Mouse (Mus musculus) kidney, embryonic 14.5 days (tissue): ENCODE measurements around the gene Ryr3. TPM values are rescaled to one million over a fixed set of nuclear protein-coding genes. Genes with fewer than 3 reads are reported as not detected.

ENCODE experiments used
- ATAC-seq: fragments of 200-750 bp; cut with Nextera tagmentation; 2 replicates; pipeline ENCODE4 v1.8.0; 2017; ENCODE audit warnings: moderate number of reproducible peaks, mild to moderate bottlenecking, moderate TSS enrichment, moderate library complexity; ENCODE audit not compliant: low FRiP score, low TSS enrichment
- H3K27ac ChIP-seq: fragments of 300-500 bp; sonication (generic); 2 replicates; pipeline ENCODE4 v1.5.1; 2014; ENCODE audit warnings: low read depth, mild to moderate bottlenecking, low read length, moderate library complexity, mixed read lengths
- H3K27me3 ChIP-seq: fragments of 300-500 bp; sonication (generic); 2 replicates; pipeline ENCODE4 v1.6.1; 2014; ENCODE audit warnings: mild to moderate bottlenecking, low read length; ENCODE audit not compliant: control insufficient read depth, insufficient read depth
- H3K36me3 ChIP-seq: fragments of 300-500 bp; sonication (generic); 2 replicates; pipeline ENCODE4 v1.6.1; 2014; ENCODE audit warnings: low read length, mixed read lengths; ENCODE audit not compliant: control insufficient read depth, insufficient read depth
- H3K4me1 ChIP-seq: fragments of 300-500 bp; sonication (generic); 2 replicates; pipeline ENCODE4 v1.6.1; 2014; ENCODE audit warnings: low read length, mixed read lengths; ENCODE audit not compliant: control insufficient read depth, insufficient read depth
- H3K4me2 ChIP-seq: fragments of 300-500 bp; sonication (generic); replicated peaks from 2 replicates; pipeline ENCODE4 v1.6.1; 2014; ENCODE audit warnings: low read depth, mild to moderate bottlenecking, low read length
- H3K4me3 ChIP-seq: fragments of 300-500 bp; sonication (generic); 2 replicates; pipeline ENCODE4 v1.5.1; 2014; ENCODE audit warnings: mild to moderate bottlenecking, low read length
- H3K9ac ChIP-seq: fragments of 300-500 bp; sonication (generic); 2 replicates; pipeline ENCODE4 v1.6.1; 2014; ENCODE audit warnings: low read depth, mild to moderate bottlenecking, low read length, moderate library complexity
- H3K9me3 ChIP-seq: fragments of 300-500 bp; sonication (generic); 2 replicates; pipeline ENCODE4 v1.6.1; 2016; ENCODE audit warnings: low read length; ENCODE audit not compliant: control insufficient read depth
- WGBS: fragments of 180-500 bp; shearing (Covaris S2); extraction: QIAGEN DNeasy Blood & Tissue Kit; methylation state at CpG from one replicate; pipeline ENCODE4 v1.1.7; 2014; 5-methylcytosine and 5-hydroxymethylcytosine counted together
- polyA plus RNA-seq: library from polyadenylated mRNA; unstranded; fragments of >200 nt; fragmentation: Nextera tagmentation; extraction: Ambion mirVana; gene quantifications from 2 replicates; pipeline ENCODE4 v1.2.1, GENCODE M21; 2014

The Ryr3 gene
- polyA plus RNA-seq, 1 experiment from 2014 or later, result 1.0 TPM

- H3K4me1 ChIP-seq, result no peaks in the 10 kb centered on the region
- no peaks in the 10 kb centered on the region for H3K9me3 ChIP-seq
- no peak overlapping the region for H3K9ac ChIP-seq
- H3K4me3 ChIP-seq, result no peak overlapping the region
- H3K27me3 ChIP-seq, result no peaks in the 10 kb centered on the region
- 73% methylated on average over 3 of the region's 3 CpGs for WGBS
- ATAC-seq, result no peak
- no peak overlapping the region for H3K27ac ChIP-seq
- H3K4me2 ChIP-seq, result no peak overlapping the region
- no peaks in the 10 kb centered on the region for H3K36me3 ChIP-seq
Measured at GRCm38 (mm10) chr2:112653836-112654235, 563.1 kb downstream of the Ryr3 start.

GRCm38 (mm10) chr2:112637206-112637605 lies 579.7 kb downstream of the Ryr3 start:
- WGBS, result 92% methylated on average over 5 of the region's 5 CpGs
- H3K27ac ChIP-seq, result no peak overlapping the region
- no peaks in the 10 kb centered on the region for H3K36me3 ChIP-seq
- H3K4me1 ChIP-seq, result no peaks in the 10 kb centered on the region
- H3K4me3 ChIP-seq, result no peak overlapping the region
- H3K9me3 ChIP-seq, result no peaks in the 10 kb centered on the region
- no peak overlapping the region for H3K9ac ChIP-seq
- ATAC-seq, result no peak
- no peak overlapping the region for H3K4me2 ChIP-seq
- H3K27me3 ChIP-seq, result no peaks in the 10 kb centered on the region

GRCm38 (mm10) chr2:112632536-112632935 lies 584.4 kb downstream of the Ryr3 start:
- H3K27me3 ChIP-seq, result no peaks in the 10 kb centered on the region
- WGBS, result 95% methylated on average over 9 of the region's 9 CpGs

GRCm38 (mm10) chr2:112630669-112631068 lies 586.2 kb downstream of the Ryr3 start:
- Histone ChIP-seq H3K4me2 (no peak overlapping the region), H3K4me1 (no peaks in the 10 kb centered on the region), H3K9me3 (no peaks in the 10 kb centered on the region), H3K27ac (no peak overlapping the region), H3K4me3 (no peak overlapping the region), H3K36me3 (no peaks in the 10 kb centered on the region), H3K27me3 (no peaks in the 10 kb centered on the region), H3K9ac (no peak overlapping the region)
- 50% methylated on average over 11 of the region's 11 CpGs for WGBS
- peak; percentile 60 for ATAC-seq

More at GRCm38 (mm10) chr2:112632536-112632935, 584.4 kb downstream of the Ryr3 start:
- H3K36me3 ChIP-seq, result no peaks in the 10 kb centered on the region
- no peaks in the 10 kb centered on the region for H3K4me1 ChIP-seq
- H3K9ac ChIP-seq, result no peak overlapping the region
- H3K27ac ChIP-seq, result no peak overlapping the region
- H3K9me3 ChIP-seq, result no peaks in the 10 kb centered on the region
- no peak overlapping the region for H3K4me2 ChIP-seq
- ATAC-seq, result no peak
- no peak overlapping the region for H3K4me3 ChIP-seq

- Histone ChIP-seq H3K4me1 (no peaks in the 10 kb centered on the region), H3K4me2 (no peak overlapping the region), H3K4me3 (no peak overlapping the region), H3K36me3 (no peaks in the 10 kb centered on the region), H3K27ac (no peak overlapping the region), H3K9me3 (no peaks in the 10 kb centered on the region), H3K9ac (no peak overlapping the region), H3K27me3 (no peaks in the 10 kb centered on the region)
- 80% methylated on average over 3 of the region's 3 CpGs for WGBS
- ATAC-seq, result no peak
Measured at GRCm38 (mm10) chr2:112625156-112625555, 591.7 kb downstream of the Ryr3 start.

GRCm38 (mm10) chr2:112617206-112617605 lies 599.7 kb downstream of the Ryr3 start:
- 18% methylated on average over 3 of the region's 3 CpGs for WGBS
- no peak overlapping the region for H3K4me2 ChIP-seq
- ATAC-seq, result peak; percentile 87
- H3K4me3 ChIP-seq, result no peak overlapping the region
- no peak overlapping the region for H3K9ac ChIP-seq
- no peaks in the 10 kb centered on the region for H3K4me1 ChIP-seq
- H3K27ac ChIP-seq, result no peak overlapping the region
- no peaks in the 10 kb centered on the region for H3K9me3 ChIP-seq
- H3K36me3 ChIP-seq, result no peaks in the 10 kb centered on the region
- H3K27me3 ChIP-seq, result no peaks in the 10 kb centered on the region

GRCm38 (mm10) chr2:112614375-112614774 lies 602.5 kb downstream of the Ryr3 start:
- H3K27ac ChIP-seq, result no peak overlapping the region
- no peaks in the 10 kb centered on the region for H3K36me3 ChIP-seq
- no peak for ATAC-seq
- 89% methylated on average over 7 of the region's 7 CpGs for WGBS
- no peaks in the 10 kb centered on the region for H3K9me3 ChIP-seq
- no peaks in the 10 kb centered on the region for H3K27me3 ChIP-seq
- H3K9ac ChIP-seq, result no peak overlapping the region
- H3K4me1 ChIP-seq, result no peaks in the 10 kb centered on the region
- H3K4me2 ChIP-seq, result no peak overlapping the region
- H3K4me3 ChIP-seq, result no peak overlapping the region

GRCm38 (mm10) chr2:112612628-112613027 lies 604.3 kb downstream of the Ryr3 start:
- Histone ChIP-seq H3K4me3 (no peak overlapping the region), H3K9me3 (no peaks in the 10 kb centered on the region), H3K9ac (no peak overlapping the region), H3K27me3 (no peaks in the 10 kb centered on the region), H3K4me1 (no peaks in the 10 kb centered on the region), H3K27ac (no peak overlapping the region), H3K4me2 (no peak overlapping the region), H3K36me3 (no peaks in the 10 kb centered on the region)
- no peak for ATAC-seq
- WGBS, result 86% methylated on average over 3 of the region's 3 CpGs

- ATAC-seq, result no peak
- no peaks in the 10 kb centered on the region for H3K36me3 ChIP-seq
Measured at GRCm38 (mm10) chr2:112606536-112606935, 610.4 kb downstream of the Ryr3 start.

More at GRCm38 (mm10) chr2:112606536-112606935, 610.4 kb downstream of the Ryr3 start:
- H3K4me1 ChIP-seq, result no peaks in the 10 kb centered on the region
- 90% methylated on average over 3 of the region's 3 CpGs for WGBS
- H3K4me3 ChIP-seq, result no peak overlapping the region
- H3K9me3 ChIP-seq, result no peaks in the 10 kb centered on the region
- H3K27ac ChIP-seq, result no peak overlapping the region
- H3K27me3 ChIP-seq, result no peaks in the 10 kb centered on the region
- no peak overlapping the region for H3K4me2 ChIP-seq
- H3K9ac ChIP-seq, result no peak overlapping the region
